13 mouse cellular contexts compared by ENCODE assay signal in genomic region chr5:115018813-115019212, GRCm38 (mm10). TPM values are rescaled to one million over a fixed set of nuclear protein-coding genes. Genes with fewer than 3 reads are reported as not detected.
A peak's percentile ranks its signal among the peaks of the same experiment; 100 is the strongest.
DNase-seq lines count a peak whose midpoint lies in the region; ATAC-seq and TF ChIP-seq lines count a peak whose summit lies in the region.
"Had no signal": no experiment of that assay in that cellular context is flagged by ENCODE, and none has a peak within 500 bp of the region (broad histone marks: within the 10 kb centered on the region; RNA-seq: fewer than 3 reads in every experiment).

No protein-coding gene starts in this region.

- H3K9me3 ChIP-seq in kidney, embryonic 14.5 days (ENCODE audit: control insufficient read depth, low read length), result no peaks in the 10 kb centered on the region
- no peaks in the 10 kb centered on the region for H3K9me3 ChIP-seq in intestine, postnatal 0 days (ENCODE audit: control insufficient read depth)

- H3K4me3 ChIP-seq in kidney, embryonic 14.5 days (ENCODE audit: low read length), result no peak overlapping the region
- H3K4me3 ChIP-seq in intestine, postnatal 0 days (ENCODE audit: low read depth, low read length), result no peak overlapping the region
- H3K4me3 ChIP-seq: myocyte had no signal

- no peak overlapping the region for H3K27ac ChIP-seq in kidney, embryonic 14.5 days (ENCODE audit: low read depth, low read length)
- peak overlapping the region; percentile 71 for H3K27ac ChIP-seq in intestine, postnatal 0 days (ENCODE audit: low read depth, low read length)

- peak overlapping the region; percentile 7; the same call in 1 of the 2 replicates for H3K9ac ChIP-seq in kidney, embryonic 14.5 days (ENCODE audit: low read depth, low read length)
- H3K9ac ChIP-seq in intestine, postnatal 0 days (ENCODE audit: low read depth, low read length), result 0 out of 2 replicates have a peak overlapping the region, but pooled peaks have one; percentile 17
- H3K9ac ChIP-seq: forebrain, postnatal 0 days had no signal

- intact Hi-C loops in left cerebral cortex, postnatal 25 days (cut with DNase I), result loop anchor here (10.0 kb wide), 1 partner anchor 246 kb away; no protein-coding TSS in a partner anchor

- H3K36me3 ChIP-seq in kidney, embryonic 14.5 days (ENCODE audit: control insufficient read depth, insufficient read depth, low read length), result no peaks in the 10 kb centered on the region
- H3K36me3 ChIP-seq in intestine, postnatal 0 days (ENCODE audit: control insufficient read depth, insufficient read depth), result no peaks in the 10 kb centered on the region

- ATAC-seq in kidney, embryonic 14.5 days (ENCODE audit: low FRiP score, low TSS enrichment), result no peak
- peak; percentile 53 for ATAC-seq in erythroblast, adult 5-6 weeks (replicated peaks; ENCODE audit: low FRiP score, poor library complexity, severe bottlenecking)
- no peak for ATAC-seq in intestine, postnatal 0 days
- 0 out of 2 replicates have a peak, but pooled peaks have one; percentile 5 for ATAC-seq in megakaryocyte progenitor cell, adult 5-6 weeks (replicated peaks; ENCODE audit: poor library complexity)
- ATAC-seq: forebrain, postnatal 0 days had no signal

- H3K4me2 ChIP-seq in kidney, embryonic 14.5 days (replicated peaks; ENCODE audit: low read depth, low read length), result no peak overlapping the region
- peak overlapping the region; percentile 24; the same call in 1 of the 2 replicates for H3K4me2 ChIP-seq in intestine, postnatal 0 days (replicated peaks; ENCODE audit: low read depth)

- H3K4me1 ChIP-seq in kidney, embryonic 14.5 days (ENCODE audit: control insufficient read depth, insufficient read depth, low read length), result peaks cover 24% of the 10 kb centered on the region
- H3K4me1 ChIP-seq in intestine, postnatal 0 days (replicated peaks; ENCODE audit: control insufficient read depth, insufficient read depth, low read length), result peaks cover 8% of the 10 kb centered on the region

- DNase-seq in kidney, postnatal 14 days, result no peak
- DNase-seq in left cerebral cortex, postnatal 25 days (ENCODE audit: low spot score in 2 of 2), result no peak
- DNase-seq in urinary bladder, adult 2 months (ENCODE audit: low spot score), result no peak
- DNase-seq: adrenal gland, postnatal 25 days; forebrain, postnatal 0 days; kidney, adult 18-20 months; thymus, postnatal 14 days had no signal

- TF ChIP-seq CTCF in intestine, postnatal 0 days (IDR thresholded peaks at IDR 0.05; ENCODE audit: low read depth), result no peak

- WGBS in kidney, embryonic 14.5 days, result 65% methylated on average over 4 of the region's 4 CpGs
- WGBS in intestine, postnatal 0 days, result 28% methylated on average over 4 of the region's 4 CpGs

- no peaks in the 10 kb centered on the region for H3K27me3 ChIP-seq in kidney, embryonic 14.5 days (ENCODE audit: control insufficient read depth, insufficient read depth, low read length)
- no peaks in the 10 kb centered on the region for H3K27me3 ChIP-seq in intestine, postnatal 0 days (replicated peaks; ENCODE audit: control insufficient read depth, insufficient read depth, low read length)

RNA-seq across cellular contexts. Expression of gene Sppl3, which starts 7.9 kb away (rescaled TPM):
- polyA plus RNA-seq in kidney, embryonic 14.5 days (2014; fragmentation: Nextera tagmentation; extraction: Ambion mirVana), result 23.9 and 26.1 TPM in 2 replicates
- total RNA-seq in erythroblast, adult 5-6 weeks (2015; ENCODE audit: low replicate concordance), result 33.6 and 39.0 TPM in 2 replicates
- 57.8 and 59.4 TPM in 2 replicates for total RNA-seq in erythroblast, adult 5-6 weeks (2017; ENCODE audit: low replicate concordance)
- polyA plus RNA-seq in intestine, postnatal 0 days (2015; fragmentation: Nextera tagmentation; extraction: Ambion mirVana), result 19.5 and 20.8 TPM in 2 replicates
- total RNA-seq in megakaryocyte progenitor cell, adult 5-6 weeks (2015), result 32.0 and 40.2 TPM in 2 replicates
- 23.4 and 28.6 TPM in 2 replicates for total RNA-seq in megakaryocyte progenitor cell, adult 5-6 weeks (2017)
- 10 to 100 TPM; 91.9 to 92.5 TPM for total RNA-seq in left cerebral cortex, postnatal 25 days (2021)
- 62.5 and 63.9 TPM in 2 replicates for polyA plus RNA-seq in urinary bladder, adult 2 months (2012; rRNA removed)

RNA-seq across cellular contexts. Expression of gene Hnf1a, which starts 47.9 kb away (rescaled TPM):
- 5.4 and 6.8 TPM in 2 replicates for polyA plus RNA-seq in kidney, embryonic 14.5 days (2014; fragmentation: Nextera tagmentation; extraction: Ambion mirVana)
- total RNA-seq in erythroblast, adult 5-6 weeks (2015; ENCODE audit: low replicate concordance), result not detected in 2 replicates
- total RNA-seq in erythroblast, adult 5-6 weeks (2017; ENCODE audit: low replicate concordance), result not detected in 2 replicates
- 15.9 and 16.1 TPM in 2 replicates for polyA plus RNA-seq in intestine, postnatal 0 days (2015; fragmentation: Nextera tagmentation; extraction: Ambion mirVana)
- total RNA-seq in megakaryocyte progenitor cell, adult 5-6 weeks (2015), result not detected in 2 replicates
- total RNA-seq in megakaryocyte progenitor cell, adult 5-6 weeks (2017), result not detected in 2 replicates
- not detected for total RNA-seq in left cerebral cortex, postnatal 25 days (2021)
- 0.06 and 0.09 TPM in 2 replicates for polyA plus RNA-seq in urinary bladder, adult 2 months (2012; rRNA removed)
- total RNA-seq: adrenal gland, postnatal 25 days; forebrain, postnatal 0 days had no signal
- polyA plus RNA-seq: forebrain, postnatal 0 days; limb, embryonic 11.5 days; myocyte had no signal

Comparison
In these comparisons a context has a peak if more than half of its experiments do, and no peak if none do; other contexts are left out.
1. ATAC-seq: peak in erythroblast, adult 5-6 weeks (single experiment) and megakaryocyte progenitor cell, adult 5-6 weeks (single experiment); none in kidney, embryonic 14.5 days (single experiment) and intestine, postnatal 0 days (single experiment).